ENCODE assay signal across 34 mouse cellular contexts in genomic region chr10:29180210-29180609, GRCm38 (mm10). TPM values are rescaled to one million over a fixed set of nuclear protein-coding genes. Genes with fewer than 3 reads are reported as not detected.
DNase-seq lines count a peak whose midpoint lies in the region; ATAC-seq and TF ChIP-seq lines count a peak whose summit lies in the region.
"Had no signal": no experiment of that assay in that cellular context is flagged by ENCODE, and none has a peak within 500 bp of the region (broad histone marks: within the 10 kb centered on the region; RNA-seq: fewer than 3 reads in every experiment).

No protein-coding gene starts in this region.

- no peak overlapping the region for H3K9ac ChIP-seq in embryonic facial prominence, embryonic 14.5 days (ENCODE audit: low read depth, low read length)
- H3K9ac ChIP-seq in neural tube, embryonic 11.5 days (ENCODE audit: low read length): no peak overlapping the region
- H3K9ac ChIP-seq in neural tube, embryonic 15.5 days (replicated peaks): no peak overlapping the region
- H3K9ac ChIP-seq in neural tube, embryonic 13.5 days: no peak overlapping the region
- H3K9ac ChIP-seq: embryonic facial prominence, embryonic 12.5 days; forebrain, embryonic 12.5 days; forebrain, embryonic 15.5 days; heart, embryonic 12.5 days; heart, embryonic 15.5 days; hindbrain, embryonic 14.5 days had no signal

- TF ChIP-seq CTCF in layer of hippocampus, adult 2 months (conservative IDR thresholded peaks at IDR 0.05): no peak

- H3K27ac ChIP-seq in embryonic facial prominence, embryonic 14.5 days (replicated peaks; ENCODE audit: low read depth, low read length): no peak overlapping the region
- H3K27ac ChIP-seq in embryonic facial prominence, embryonic 10.5 days (replicated peaks): no peak overlapping the region
- H3K27ac ChIP-seq in layer of hippocampus, adult 2 months: peak overlapping the region; percentile 46; the same call in 1 of the 2 replicates
- no peak overlapping the region for H3K27ac ChIP-seq in neural tube, embryonic 11.5 days (ENCODE audit: low read depth, low read length)
- no peak overlapping the region for H3K27ac ChIP-seq in neural tube, embryonic 15.5 days (replicated peaks)
- no peak overlapping the region for H3K27ac ChIP-seq in neural tube, embryonic 13.5 days (replicated peaks)
- H3K27ac ChIP-seq: embryonic facial prominence, embryonic 12.5 days; forebrain, embryonic 12.5 days; forebrain, embryonic 15.5 days; heart, embryonic 15.5 days; hindbrain, embryonic 14.5 days; hindbrain, postnatal 0 days had no signal

- WGBS in embryonic facial prominence, embryonic 14.5 days: 89% methylated on average over 3 of the region's 3 CpGs
- 92% methylated on average over 3 of the region's 3 CpGs for whole genome bisulfite sequencing in embryonic facial prominence, embryonic 10.5 days
- WGBS in neural tube, embryonic 11.5 days: 83% methylated on average over 3 of the region's 3 CpGs
- 47% methylated on average over 3 of the region's 3 CpGs for WGBS in neural tube, embryonic 15.5 days
- WGBS in neural tube, embryonic 13.5 days: 46% methylated on average over 3 of the region's 3 CpGs

- no peaks in the 10 kb centered on the region for H3K4me1 ChIP-seq in embryonic facial prominence, embryonic 14.5 days (ENCODE audit: control insufficient read depth, insufficient read depth, low read length)
- H3K4me1 ChIP-seq in embryonic facial prominence, embryonic 10.5 days: no peaks in the 10 kb centered on the region
- H3K4me1 ChIP-seq in neural tube, embryonic 11.5 days (ENCODE audit: control insufficient read depth, insufficient read depth, low read length): no peaks in the 10 kb centered on the region
- no peaks in the 10 kb centered on the region for H3K4me1 ChIP-seq in neural tube, embryonic 15.5 days
- 0 out of 2 replicates have a peak, but pooled peaks cover 4% of the 10 kb centered on the region for H3K4me1 ChIP-seq in neural tube, embryonic 13.5 days (replicated peaks)
- H3K4me1 ChIP-seq: embryonic facial prominence, embryonic 12.5 days; forebrain, embryonic 12.5 days; heart, embryonic 12.5 days; heart, embryonic 15.5 days had no signal

- H3K9me3 ChIP-seq in embryonic facial prominence, embryonic 14.5 days (ENCODE audit: control insufficient read depth, low read length): no peaks in the 10 kb centered on the region
- H3K9me3 ChIP-seq in embryonic facial prominence, embryonic 10.5 days: no peaks in the 10 kb centered on the region
- H3K9me3 ChIP-seq in neural tube, embryonic 11.5 days (ENCODE audit: control insufficient read depth, low read length): no peaks in the 10 kb centered on the region
- H3K9me3 ChIP-seq in neural tube, embryonic 15.5 days (replicated peaks): no peaks in the 10 kb centered on the region
- H3K9me3 ChIP-seq in neural tube, embryonic 13.5 days: no peaks in the 10 kb centered on the region
- H3K9me3 ChIP-seq: embryonic facial prominence, embryonic 12.5 days; forebrain, embryonic 12.5 days; forebrain, embryonic 15.5 days; G1E; heart, embryonic 12.5 days; heart, embryonic 15.5 days had no signal

- no peak overlapping the region for H3K4me3 ChIP-seq in embryonic facial prominence, embryonic 14.5 days (ENCODE audit: low read depth, low read length)
- no peak overlapping the region for H3K4me3 ChIP-seq in embryonic facial prominence, embryonic 10.5 days
- H3K4me3 ChIP-seq in layer of hippocampus, adult 2 months: no peak overlapping the region
- no peak overlapping the region for H3K4me3 ChIP-seq in neural tube, embryonic 11.5 days (ENCODE audit: low read depth, low read length)
- H3K4me3 ChIP-seq in neural tube, embryonic 15.5 days (replicated peaks): no peak overlapping the region
- no peak overlapping the region for H3K4me3 ChIP-seq in neural tube, embryonic 13.5 days
- H3K4me3 ChIP-seq: embryonic facial prominence, embryonic 12.5 days; erythroblast, embryonic 14.5 days; forebrain, embryonic 12.5 days; forebrain, embryonic 15.5 days; heart, embryonic 12.5 days; heart, embryonic 15.5 days had no signal

- H3K36me3 ChIP-seq in embryonic facial prominence, embryonic 14.5 days (ENCODE audit: control insufficient read depth, insufficient read depth, low read length): no peaks in the 10 kb centered on the region
- peaks cover 7% of the 10 kb centered on the region; the same call in 1 of the 2 replicates for H3K36me3 ChIP-seq in embryonic facial prominence, embryonic 10.5 days (replicated peaks)
- no peaks in the 10 kb centered on the region for H3K36me3 ChIP-seq in neural tube, embryonic 11.5 days (ENCODE audit: control insufficient read depth, insufficient read depth, low read length)
- peaks cover 43% of the 10 kb centered on the region for H3K36me3 ChIP-seq in neural tube, embryonic 15.5 days
- H3K36me3 ChIP-seq in neural tube, embryonic 13.5 days: peaks cover 66% of the 10 kb centered on the region
- H3K36me3 ChIP-seq: embryonic facial prominence, embryonic 12.5 days; G1E; heart, embryonic 12.5 days; heart, embryonic 15.5 days had no signal

- H3K4me2 ChIP-seq in embryonic facial prominence, embryonic 14.5 days (ENCODE audit: low read depth, low read length): no peak overlapping the region
- no peak overlapping the region for H3K4me2 ChIP-seq in neural tube, embryonic 11.5 days (ENCODE audit: low read depth)
- no peak overlapping the region for H3K4me2 ChIP-seq in neural tube, embryonic 15.5 days
- no peak overlapping the region for H3K4me2 ChIP-seq in neural tube, embryonic 13.5 days
- H3K4me2 ChIP-seq: embryonic facial prominence, embryonic 12.5 days; forebrain, embryonic 12.5 days; forebrain, embryonic 15.5 days; heart, embryonic 12.5 days; heart, embryonic 15.5 days; hindbrain, embryonic 14.5 days had no signal

- ATAC-seq in embryonic facial prominence, embryonic 14.5 days (ENCODE audit: low read depth): peak; percentile 74; the same call in 1 of the 2 replicates
- peak; percentile 58; the same call in 1 of the 2 replicates for ATAC-seq in neural tube, embryonic 11.5 days (ENCODE audit: insufficient read depth, low FRiP score, low TSS enrichment)
- ATAC-seq in neural tube, embryonic 15.5 days (ENCODE audit: low FRiP score): no peak
- peak; percentile 64; the same call in 1 of the 2 replicates for ATAC-seq in neural tube, embryonic 13.5 days (ENCODE audit: low read depth)
- ATAC-seq: forebrain, embryonic 15.5 days; hindbrain, postnatal 0 days; inflammation-experienced regulatory T-cells, adult 6 months; Patski had no signal

- H3K27me3 ChIP-seq in embryonic facial prominence, embryonic 14.5 days (replicated peaks; ENCODE audit: control insufficient read depth, insufficient read depth, low read length): no peaks in the 10 kb centered on the region
- no peaks in the 10 kb centered on the region for H3K27me3 ChIP-seq in embryonic facial prominence, embryonic 10.5 days (replicated peaks; ENCODE audit: low read depth, poor library complexity, severe bottlenecking)
- H3K27me3 ChIP-seq in neural tube, embryonic 11.5 days (ENCODE audit: control insufficient read depth, insufficient read depth, low read length): no peaks in the 10 kb centered on the region
- no peaks in the 10 kb centered on the region for H3K27me3 ChIP-seq in neural tube, embryonic 15.5 days (replicated peaks)
- H3K27me3 ChIP-seq in neural tube, embryonic 13.5 days: no peaks in the 10 kb centered on the region
- H3K27me3 ChIP-seq: CH12.LX; embryonic facial prominence, embryonic 12.5 days; forebrain, embryonic 12.5 days; forebrain, embryonic 15.5 days; heart, embryonic 12.5 days; heart, embryonic 15.5 days; Patski had no signal

- peak; percentile 12 for DNase-seq in embryonic facial prominence, embryonic 14.5 days (ENCODE audit: low spot score)
- no peak for DNase-seq in embryonic facial prominence, embryonic 10.5 days (ENCODE audit: low spot score)
- no peak for DNase-seq in layer of hippocampus, adult 2 months (ENCODE audit: low spot score in 2 of 2)
- no peak for DNase-seq in layer of hippocampus, adult 18-20 months (ENCODE audit: low spot score in 2 of 2)
- no peak for DNase-seq in neural tube, embryonic 11.5 days (ENCODE audit: low spot score)
- DNase-seq: adrenal gland, adult 2 months; adrenal gland, postnatal 14 days; B cell, adult 2 months; cerebellum, adult 11 months; cerebellum, adult 2 months; cerebellum, adult 9-11 months; cerebellum, postnatal 25 days; embryo, embryonic 11 days; gastrocnemius, postnatal 25 days; heart, adult 18-20 months; heart, postnatal 10 days; heart, postnatal 36 days had no signal

RNA-seq across cellular contexts. Expression of gene Gm49353, which starts 18.5 kb away (rescaled TPM):
- 0.51 and 1.1 TPM in 2 replicates for polyA plus RNA-seq in embryonic facial prominence, embryonic 14.5 days (2014; fragmentation: Nextera tagmentation; extraction: Ambion mirVana)
- polyA plus RNA-seq in embryonic facial prominence, embryonic 10.5 days (2016; fragmentation: Nextera tagmentation; extraction: Ambion mirVana): 0.35 TPM in 1 of 2 replicates, not detected in the other
- 10 to 100 TPM; 28.0 to 29.8 TPM for total RNA-seq in layer of hippocampus, adult 2 months (2021)
- total RNA-seq in layer of hippocampus, adult 18-20 months (2021): 10 to 100 TPM; 23.2 to 27.7 TPM
- polyA plus RNA-seq in neural tube, embryonic 11.5 days (2014; fragmentation: Nextera tagmentation; extraction: Ambion mirVana): 2.5 and 5.1 TPM in 2 replicates
- 6.1 and 8.5 TPM in 2 replicates for polyA plus RNA-seq in neural tube, embryonic 15.5 days (2015; fragmentation: Nextera tagmentation; extraction: Ambion mirVana)
- polyA plus RNA-seq in neural tube, embryonic 13.5 days (2015; fragmentation: Nextera tagmentation; extraction: Ambion mirVana): 13.0 and 14.8 TPM in 2 replicates
- total RNA-seq: adrenal gland, postnatal 14 days; CH12.LX; common myeloid progenitor, adult 5-6 weeks; G1E; gastrocnemius, adult 8-10 months; heart, adult 18-20 months; heart, postnatal 10 days; heart, postnatal 36 days had no signal
- polyA plus RNA-seq: adrenal gland, adult 2 months; erythroblast, embryonic 14.5 days; G1E; gonadal fat pad, adult 2 months; heart, embryonic 12.5 days; heart, embryonic 15.5 days; inflammation-experienced regulatory T-cells, adult 6 months had no signal

RNA-seq across cellular contexts. Expression of gene 9330159F19Rik, which starts 31.2 kb away (rescaled TPM):
- polyA plus RNA-seq in embryonic facial prominence, embryonic 14.5 days (2014; fragmentation: Nextera tagmentation; extraction: Ambion mirVana): 1.9 and 2.2 TPM in 2 replicates
- polyA plus RNA-seq in embryonic facial prominence, embryonic 10.5 days (2016; fragmentation: Nextera tagmentation; extraction: Ambion mirVana): 1.4 and 1.7 TPM in 2 replicates
- 10 to 100 TPM; 78.0 to 82.9 TPM for total RNA-seq in layer of hippocampus, adult 2 months (2021)
- 10 to 100 TPM; 74.7 to 82.7 TPM for total RNA-seq in layer of hippocampus, adult 18-20 months (2021)
- polyA plus RNA-seq in neural tube, embryonic 11.5 days (2014; fragmentation: Nextera tagmentation; extraction: Ambion mirVana): 8.3 and 8.7 TPM in 2 replicates
- 21.4 and 26.9 TPM in 2 replicates for polyA plus RNA-seq in neural tube, embryonic 15.5 days (2015; fragmentation: Nextera tagmentation; extraction: Ambion mirVana)
- 24.5 and 26.1 TPM in 2 replicates for polyA plus RNA-seq in neural tube, embryonic 13.5 days (2015; fragmentation: Nextera tagmentation; extraction: Ambion mirVana)
- total RNA-seq: common myeloid progenitor, adult 5-6 weeks had no signal
- polyA plus RNA-seq: erythroblast, embryonic 14.5 days; inflammation-experienced regulatory T-cells, adult 6 months had no signal

RNA-seq across cellular contexts. Expression of gene Soga3, which starts 36.6 kb away (rescaled TPM):
- polyA plus RNA-seq in embryonic facial prominence, embryonic 14.5 days (2014; fragmentation: Nextera tagmentation; extraction: Ambion mirVana): 5.0 TPM in 2 replicates
- 6.3 and 7.8 TPM in 2 replicates for polyA plus RNA-seq in embryonic facial prominence, embryonic 10.5 days (2016; fragmentation: Nextera tagmentation; extraction: Ambion mirVana)
- 100 to 1,000 TPM; 176 to 178 TPM for total RNA-seq in layer of hippocampus, adult 2 months (2021)
- total RNA-seq in layer of hippocampus, adult 18-20 months (2021): 100 to 1,000 TPM; 168 to 174 TPM
- 27.4 and 29.8 TPM in 2 replicates for polyA plus RNA-seq in neural tube, embryonic 11.5 days (2014; fragmentation: Nextera tagmentation; extraction: Ambion mirVana)
- polyA plus RNA-seq in neural tube, embryonic 15.5 days (2015; fragmentation: Nextera tagmentation; extraction: Ambion mirVana): 107 and 125 TPM in 2 replicates
- 91.9 and 109 TPM in 2 replicates for polyA plus RNA-seq in neural tube, embryonic 13.5 days (2015; fragmentation: Nextera tagmentation; extraction: Ambion mirVana)
- total RNA-seq: CH12.LX; common myeloid progenitor, adult 5-6 weeks; gastrocnemius, adult 8-10 months; heart, adult 18-20 months; heart, postnatal 10 days; heart, postnatal 36 days had no signal
- polyA plus RNA-seq: erythroblast, embryonic 14.5 days; inflammation-experienced regulatory T-cells, adult 6 months had no signal
